Mouse (Mus musculus): ENCODE measurements at regions not wholly inside any gene's neighbourhood (a gene's known extent, or its start where the extent isn't known, plus 50 kb on each side); places are given as distances from the start of the nearest gene placed in this dataset.

DNA sequence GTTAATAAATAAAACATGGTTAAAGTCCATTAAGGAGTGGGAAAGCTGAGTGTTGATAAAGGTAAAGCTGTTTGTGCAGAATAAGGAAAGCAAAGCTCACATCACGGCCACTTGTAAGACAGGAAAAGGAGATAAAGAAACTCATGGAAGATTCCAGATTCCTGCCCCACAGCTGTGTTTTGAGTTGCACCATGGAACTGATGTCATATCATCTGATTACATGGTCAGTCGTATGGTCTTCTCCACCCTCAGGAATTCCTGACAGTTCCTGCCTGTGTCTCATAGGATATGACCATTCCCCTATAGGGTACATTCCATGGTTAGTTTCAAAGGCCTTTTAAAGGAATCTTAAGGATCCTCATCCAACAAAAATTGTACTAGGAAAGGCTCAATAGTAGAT lies 120.6 kb upstream of the Cited2 start:
- TF ChIP-seq CTCF (conservative IDR thresholded peaks at IDR 0.05; ENCODE audit: insufficient read depth, insufficient read length, low read depth, low read length) = no peak
- TF ChIP-seq POLR2A (IDR thresholded peaks at IDR 0.05; ENCODE audit: low read depth, low read length) = no peak

Measured in kidney, adult 2 months (tissue).